Mouse (Mus musculus): Measurements from ENCODE around the gene Tmem95. TPM values are rescaled to one million over a fixed set of nuclear protein-coding genes. Genes with fewer than 3 reads are reported as not detected.
A peak's percentile ranks its signal among the peaks of the same experiment; 100 is the strongest.

Gene Tmem95
- polyA plus RNA-seq, 1 experiment from 2014 or later, result not detected

GRCm38 (mm10) chr11:69884240-69884639 is 6.4 kb upstream of the Tmem95 start:
- Histone ChIP-seq H3K4me1 (ENCODE audit: control insufficient read depth, insufficient read depth, low read length) (peaks cover 13% of the 10 kb centered on the region), H3K27me3 (ENCODE audit: control insufficient read depth, insufficient read depth, low read length) (peaks cover 3% of the 10 kb centered on the region; the same call in 1 of the 2 replicates), H3K4me2 (no peak overlapping the region), H3K9me3 (ENCODE audit: control insufficient read depth, low read length) (no peaks in the 10 kb centered on the region), H3K9ac (ENCODE audit: low read length) (no peak overlapping the region), H3K27ac (ENCODE audit: low read depth, low read length) (no peak overlapping the region), H3K36me3 (ENCODE audit: control insufficient read depth, insufficient read depth, low read length) (no peaks in the 10 kb centered on the region), H3K4me3 (ENCODE audit: low read depth, low read length) (no peak overlapping the region)
- ATAC-seq (ENCODE audit: low FRiP score) (no peak), DNase-seq (ENCODE audit: low spot score, missing footprints) (no peak)
- WGBS, result 86% methylated on average over 9 of the region's 9 CpGs

GRCm38 (mm10) chr11:69883527-69884151 is 5.8 kb upstream of the Tmem95 start:
- H3K27ac ChIP-seq (ENCODE audit: low read depth, low read length), result no peak overlapping the region
- H3K4me1 ChIP-seq (ENCODE audit: control insufficient read depth, insufficient read depth, low read length), result peaks cover 13% of the 10 kb centered on the region
- H3K9me3 ChIP-seq (ENCODE audit: control insufficient read depth, low read length), result no peaks in the 10 kb centered on the region
- H3K27me3 ChIP-seq (ENCODE audit: control insufficient read depth, insufficient read depth, low read length), result peaks cover 3% of the 10 kb centered on the region; the same call in 1 of the 2 replicates
- no peaks in the 10 kb centered on the region for H3K36me3 ChIP-seq (ENCODE audit: control insufficient read depth, insufficient read depth, low read length)
- no peak overlapping the region for H3K9ac ChIP-seq (ENCODE audit: low read length)
- no peak overlapping the region for H3K4me3 ChIP-seq (ENCODE audit: low read depth, low read length)
- 90% methylated on average over 8 of the region's 8 CpGs for WGBS
- DNase-seq (ENCODE audit: low spot score, missing footprints) (no peak), ATAC-seq (ENCODE audit: low FRiP score) (no peak)
- H3K4me2 ChIP-seq, result no peak overlapping the region

- H3K4me2 ChIP-seq, result no peak overlapping the region
- 63% methylated on average over 4 of the region's 4 CpGs for WGBS
- H3K9me3 ChIP-seq (ENCODE audit: control insufficient read depth, low read length), result no peaks in the 10 kb centered on the region
- peaks cover 13% of the 10 kb centered on the region for H3K4me1 ChIP-seq (ENCODE audit: control insufficient read depth, insufficient read depth, low read length)
- H3K27me3 ChIP-seq (ENCODE audit: control insufficient read depth, insufficient read depth, low read length), result peaks cover 3% of the 10 kb centered on the region; the same call in 1 of the 2 replicates
- no peak for ATAC-seq (ENCODE audit: low FRiP score)
- H3K9ac ChIP-seq (ENCODE audit: low read length), result no peak overlapping the region
- H3K36me3 ChIP-seq (ENCODE audit: control insufficient read depth, insufficient read depth, low read length), result no peaks in the 10 kb centered on the region
- no peak overlapping the region for H3K4me3 ChIP-seq (ENCODE audit: low read depth, low read length)
- no peak for DNase-seq (ENCODE audit: low spot score, missing footprints)
- H3K27ac ChIP-seq (ENCODE audit: low read depth, low read length), result no peak overlapping the region
Observed at GRCm38 (mm10) chr11:69883066-69883465, 5.2 kb upstream of the Tmem95 start.

- H3K4me3 ChIP-seq (ENCODE audit: low read depth, low read length), result peak overlapping the region; percentile 43; the same call in 1 of the 2 replicates
- peaks cover 3% of the 10 kb centered on the region; the same call in 1 of the 2 replicates for H3K27me3 ChIP-seq (ENCODE audit: control insufficient read depth, insufficient read depth, low read length)
- peak overlapping the region; percentile 58 for H3K4me2 ChIP-seq
- DNase-seq (ENCODE audit: low spot score, missing footprints) (no peak), ATAC-seq (ENCODE audit: low FRiP score) (no peak)
- H3K36me3 ChIP-seq (ENCODE audit: control insufficient read depth, insufficient read depth, low read length), result no peaks in the 10 kb centered on the region
- no peak overlapping the region for H3K27ac ChIP-seq (ENCODE audit: low read depth, low read length)
- peaks cover 17% of the 10 kb centered on the region for H3K4me1 ChIP-seq (ENCODE audit: control insufficient read depth, insufficient read depth, low read length)
- H3K9me3 ChIP-seq (ENCODE audit: control insufficient read depth, low read length), result no peaks in the 10 kb centered on the region
- peak overlapping the region; percentile 60 for H3K9ac ChIP-seq (ENCODE audit: low read length)
- 58% methylated on average over 21 of the region's 21 CpGs for WGBS
Observed at GRCm38 (mm10) chr11:69881787-69882670, 4.2 kb upstream of the Tmem95 start.

- no peaks in the 10 kb centered on the region for H3K36me3 ChIP-seq (ENCODE audit: control insufficient read depth, insufficient read depth, low read length)
- H3K4me2 ChIP-seq, result peak within 1 kb of the TSS; percentile 58
- H3K9ac ChIP-seq (ENCODE audit: low read length), result peak within 1 kb of the TSS; percentile 60
- DNase-seq (ENCODE audit: low spot score, missing footprints) (peak; percentile 98), ATAC-seq (ENCODE audit: low FRiP score) (peak; percentile 86)
- H3K4me3 ChIP-seq (ENCODE audit: low read depth, low read length), result peak within 1 kb of the TSS; percentile 43
- H3K9me3 ChIP-seq (ENCODE audit: control insufficient read depth, low read length), result no peaks in the 10 kb centered on the region
- WGBS, result under 1% methylated on average over 46 of the region's 46 CpGs
- no peak within 1 kb of the TSS; the same call in 1 of the 2 replicates for H3K27ac ChIP-seq (ENCODE audit: low read depth, low read length)
- H3K27me3 ChIP-seq (ENCODE audit: control insufficient read depth, insufficient read depth, low read length), result peaks cover 3% of the 10 kb centered on the region; the same call in 1 of the 2 replicates
- H3K4me1 ChIP-seq (ENCODE audit: control insufficient read depth, insufficient read depth, low read length), result peaks cover 19% of the 10 kb centered on the region
Observed at GRCm38 (mm10) chr11:69880853-69881603, 3.2 kb upstream of the Tmem95 start, which contains the start of gene Kctd11. Gene Kctd11 (minus strand): TSS chr11:69881406.

GRCm38 (mm10) chr11:69880506-69880852 is 2.7 kb upstream of the Tmem95 start:
- Histone ChIP-seq H3K36me3 (ENCODE audit: control insufficient read depth, insufficient read depth, low read length) (no peaks in the 10 kb centered on the region), H3K4me3 (ENCODE audit: low read depth, low read length) (peak overlapping the region; percentile 43), H3K9ac (ENCODE audit: low read length) (peak overlapping the region; percentile 60), H3K27ac (ENCODE audit: low read depth, low read length) (no peak overlapping the region; the same call in 1 of the 2 replicates), H3K27me3 (ENCODE audit: control insufficient read depth, insufficient read depth, low read length) (peaks cover 3% of the 10 kb centered on the region; the same call in 1 of the 2 replicates), H3K9me3 (ENCODE audit: control insufficient read depth, low read length) (no peaks in the 10 kb centered on the region), H3K4me2 (peak overlapping the region; percentile 58), H3K4me1 (ENCODE audit: control insufficient read depth, insufficient read depth, low read length) (peaks cover 19% of the 10 kb centered on the region)
- under 1% methylated on average over 18 of the region's 18 CpGs for WGBS
- peak; percentile 55; the same call in 1 of the 2 replicates for ATAC-seq (ENCODE audit: low FRiP score)
- DNase-seq (ENCODE audit: low spot score, missing footprints), result no peak

GRCm38 (mm10) chr11:69879711-69880110 is 1.9 kb upstream of the Tmem95 start:
- Histone ChIP-seq H3K4me2 (peak overlapping the region; percentile 58), H3K27me3 (ENCODE audit: control insufficient read depth, insufficient read depth, low read length) (peaks cover 3% of the 10 kb centered on the region; the same call in 1 of the 2 replicates), H3K27ac (ENCODE audit: low read depth, low read length) (no peak overlapping the region), H3K9me3 (ENCODE audit: control insufficient read depth, low read length) (no peaks in the 10 kb centered on the region), H3K36me3 (ENCODE audit: control insufficient read depth, insufficient read depth, low read length) (no peaks in the 10 kb centered on the region), H3K4me3 (ENCODE audit: low read depth, low read length) (peak overlapping the region; percentile 43; the same call in 1 of the 2 replicates), H3K4me1 (ENCODE audit: control insufficient read depth, insufficient read depth, low read length) (peaks cover 19% of the 10 kb centered on the region), H3K9ac (ENCODE audit: low read length) (no peak overlapping the region)
- 64% methylated on average over 15 of the region's 15 CpGs for WGBS
- DNase-seq (ENCODE audit: low spot score, missing footprints) (no peak), ATAC-seq (ENCODE audit: low FRiP score) (no peak)

- Histone ChIP-seq H3K4me1 (ENCODE audit: control insufficient read depth, insufficient read depth, low read length) (peaks cover 19% of the 10 kb centered on the region), H3K36me3 (ENCODE audit: control insufficient read depth, insufficient read depth, low read length) (no peaks in the 10 kb centered on the region), H3K9ac (ENCODE audit: low read length) (no peak overlapping the region), H3K9me3 (ENCODE audit: control insufficient read depth, low read length) (no peaks in the 10 kb centered on the region), H3K27me3 (ENCODE audit: control insufficient read depth, insufficient read depth, low read length) (peaks cover 3% of the 10 kb centered on the region; the same call in 1 of the 2 replicates), H3K4me2 (no peak overlapping the region; the same call in 1 of the 2 replicates), H3K27ac (ENCODE audit: low read depth, low read length) (no peak overlapping the region), H3K4me3 (ENCODE audit: low read depth, low read length) (no peak overlapping the region)
- 87% methylated on average over 6 of the region's 6 CpGs for WGBS
- no peak for DNase-seq (ENCODE audit: low spot score, missing footprints)
- no peak for ATAC-seq (ENCODE audit: low FRiP score)
Observed at GRCm38 (mm10) chr11:69878952-69879351, 1.1 kb upstream of the Tmem95 start.

Measured in midbrain, embryonic 11.5 days (tissue).